Mouse (Mus musculus) limb, embryonic 11.5 days (tissue): Measurements from ENCODE around the gene Slc38a6. TPM values are rescaled to one million over a fixed set of nuclear protein-coding genes. Genes with fewer than 3 reads are reported as not detected.

Experiments
- ATAC-seq: fragments of 200-750 bp; cut with Nextera tagmentation; 2 replicates; pipeline ENCODE4 v1.8.0; 2017; ENCODE audit warnings: low read depth; ENCODE audit not compliant: insufficient number of reproducible peaks, low FRiP score, low TSS enrichment
- DNase-seq: peaks from one replicate; pipeline ENCODE4 v3.0.0-alpha.2; 2015; ENCODE audit warnings: low spot score
- H3K27ac ChIP-seq: fragments of 300-500 bp; sonication (generic); replicated peaks from 2 replicates; pipeline ENCODE4 v1.5.1; 2014; ENCODE audit warnings: low read depth, mild to moderate bottlenecking, low read length
- H3K27me3 ChIP-seq: fragments of 300-500 bp; sonication (generic); 2 replicates; pipeline ENCODE4 v1.6.1; 2014; ENCODE audit warnings: mild to moderate bottlenecking, low read length, mixed read lengths; ENCODE audit not compliant: control insufficient read depth, insufficient read depth
- H3K36me3 ChIP-seq: fragments of 300-500 bp; sonication (generic); 2 replicates; pipeline ENCODE4 v1.6.1; 2014; ENCODE audit warnings: mild to moderate bottlenecking, low read length, moderate library complexity, mixed read lengths; ENCODE audit not compliant: control insufficient read depth, insufficient read depth
- H3K4me1 ChIP-seq: fragments of 300-500 bp; sonication (generic); 2 replicates; pipeline ENCODE4 v1.6.1; 2014; ENCODE audit warnings: low read length, mixed read lengths; ENCODE audit not compliant: control insufficient read depth, insufficient read depth
- H3K4me2 ChIP-seq: fragments of 300-500 bp; sonication (generic); 2 replicates; pipeline ENCODE4 v1.6.1; 2014; ENCODE audit warnings: low read depth, mild to moderate bottlenecking, moderate library complexity; ENCODE audit not compliant: severe bottlenecking
- H3K4me3 ChIP-seq: fragments of 300-500 bp; sonication (generic); 2 replicates; pipeline ENCODE4 v1.5.1; 2014; ENCODE audit warnings: low read depth, low read length
- H3K9ac ChIP-seq: fragments of 300-500 bp; sonication (generic); 2 replicates; pipeline ENCODE4 v1.6.1; 2014; ENCODE audit warnings: mild to moderate bottlenecking, low read length
- H3K9me3 ChIP-seq: fragments of 300-500 bp; sonication (generic); 2 replicates; pipeline ENCODE4 v1.6.1; 2016; ENCODE audit warnings: low read length; ENCODE audit not compliant: control insufficient read depth
- WGBS: fragments of 180-500 bp; shearing (Covaris S2); extraction: QIAGEN DNeasy Blood & Tissue Kit; methylation state at CpG from one replicate; pipeline ENCODE4 v1.1.7; 2014; 5-methylcytosine and 5-hydroxymethylcytosine counted together
- polyA plus RNA-seq: library from polyadenylated mRNA; unstranded; fragments of >200 nt; fragmentation: Nextera tagmentation; extraction: Ambion mirVana; gene quantifications from 2 replicates; pipeline ENCODE4 v1.2.1, GENCODE M21; 2014

The Slc38a6 gene
- polyA plus RNA-seq, 1 experiment from 2014 or later: 14.1 TPM

DNA sequence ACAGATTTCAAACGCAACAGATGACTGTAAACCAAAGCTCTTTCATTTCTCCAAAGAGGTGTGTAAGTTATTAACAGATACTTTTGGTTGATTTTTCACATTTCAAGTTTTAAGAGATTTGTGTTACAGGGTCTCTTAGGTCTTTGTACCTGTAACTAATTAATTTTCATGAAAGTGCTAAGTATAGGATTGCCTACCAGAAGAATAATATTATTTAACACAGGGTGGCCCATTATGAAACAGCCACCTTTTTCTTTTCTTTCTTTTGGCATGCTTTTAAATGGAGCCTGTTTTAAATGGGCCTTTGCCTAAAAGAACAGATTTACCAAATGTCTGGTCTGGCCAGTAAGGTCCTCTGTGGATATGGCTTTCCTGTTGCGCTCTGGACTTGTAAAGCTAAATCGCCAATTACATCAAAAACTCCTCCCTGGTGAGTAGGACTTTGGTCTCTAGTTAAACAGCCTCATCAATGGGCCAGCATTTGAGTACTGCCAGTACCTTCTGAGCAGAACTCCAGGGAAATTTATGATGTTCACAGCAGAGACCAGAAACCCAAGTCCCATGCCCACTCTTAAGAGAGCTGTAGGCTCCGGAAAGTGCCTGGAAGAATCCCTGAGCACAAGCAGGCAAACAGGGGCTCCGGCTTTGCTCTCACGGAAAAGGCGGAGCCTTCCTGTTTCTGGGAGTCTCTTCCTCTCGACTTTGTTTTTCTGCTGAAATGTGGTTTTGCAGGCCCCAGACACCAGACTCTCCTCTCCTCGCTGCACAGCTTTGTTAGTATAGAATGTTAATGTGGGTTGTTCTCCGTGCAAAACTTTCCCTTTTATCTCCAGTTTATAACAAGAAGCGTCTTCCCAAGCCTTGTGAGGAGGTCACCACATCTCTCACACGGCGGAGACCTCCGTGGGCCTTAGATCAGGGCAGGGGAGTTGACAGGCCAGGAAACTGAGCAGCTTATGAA lies 55.4 kb downstream of the Slc38a6 start:
- Histone ChIP-seq H3K36me3 (no peaks in the 10 kb centered on the region), H3K27ac (peak overlapping the region; percentile 68), H3K4me2 (no peak overlapping the region), H3K4me3 (no peak overlapping the region), H3K27me3 (no peaks in the 10 kb centered on the region), H3K9me3 (no peaks in the 10 kb centered on the region), H3K9ac (peak overlapping the region; percentile 27; the same call in 1 of the 2 replicates), H3K4me1 (peaks cover 28% of the 10 kb centered on the region)
- ATAC-seq: peak; percentile 57; the same call in 1 of the 2 replicates
- WGBS: 24% methylated on average over 14 of the region's 14 CpGs
- peak; percentile 67 for DNase-seq

DNA sequence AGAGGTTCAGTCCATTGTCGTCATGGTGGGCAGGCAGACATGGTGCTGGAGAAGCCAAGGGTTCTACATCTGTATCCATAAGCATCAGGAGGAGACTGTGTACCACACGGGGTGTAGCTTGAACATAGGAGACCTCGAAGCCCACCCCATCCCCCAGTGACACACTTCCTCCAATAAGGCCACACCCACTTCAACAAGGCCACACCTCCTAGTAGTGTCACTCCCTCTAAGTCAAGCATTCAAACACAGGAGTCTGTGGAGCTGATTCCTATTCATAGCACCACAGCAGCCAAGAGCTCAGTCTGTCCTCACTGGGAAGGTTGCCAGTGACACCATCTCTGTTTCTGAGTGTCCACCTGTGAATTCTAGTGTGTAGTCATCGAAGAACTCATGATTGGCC lies 57.7 kb downstream of the Slc38a6 start:
- H3K9ac ChIP-seq: no peak overlapping the region
- peaks cover 23% of the 10 kb centered on the region for H3K4me1 ChIP-seq
- no peak; the same call in 1 of the 2 replicates for ATAC-seq
- no peak for DNase-seq
- no peak overlapping the region for H3K27ac ChIP-seq
- H3K4me3 ChIP-seq: no peak overlapping the region
- no peak overlapping the region for H3K4me2 ChIP-seq
- H3K9me3 ChIP-seq: no peaks in the 10 kb centered on the region
- no peaks in the 10 kb centered on the region for H3K36me3 ChIP-seq
- WGBS: 95% methylated on average over 4 of the region's 4 CpGs
- no peaks in the 10 kb centered on the region for H3K27me3 ChIP-seq

DNA sequence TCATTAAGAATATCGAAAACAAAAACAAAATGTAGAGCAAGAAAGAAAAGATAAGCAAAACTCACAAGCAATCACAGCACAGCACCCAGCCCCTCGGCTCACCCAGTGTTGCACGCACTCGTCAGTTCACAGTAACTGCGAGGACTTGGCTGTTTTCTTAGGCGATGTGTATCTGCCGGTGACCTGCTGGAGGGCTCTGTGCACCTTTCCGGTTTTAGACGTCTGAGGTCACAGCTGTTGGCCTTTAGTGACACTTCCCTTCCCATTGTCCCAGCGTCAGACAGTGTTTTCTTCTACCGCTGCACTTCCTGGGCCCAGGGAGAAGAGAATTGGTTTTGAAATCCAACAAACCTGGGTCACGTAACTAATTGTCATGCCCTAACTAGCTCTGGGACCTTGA lies 58.6 kb downstream of the Slc38a6 start:
- H3K4me3 ChIP-seq: no peak overlapping the region
- no peak for DNase-seq
- no peak overlapping the region for H3K27ac ChIP-seq
- no peaks in the 10 kb centered on the region for H3K9me3 ChIP-seq
- H3K4me1 ChIP-seq: peaks cover 16% of the 10 kb centered on the region
- no peak overlapping the region for H3K9ac ChIP-seq
- H3K27me3 ChIP-seq: no peaks in the 10 kb centered on the region
- H3K36me3 ChIP-seq: no peaks in the 10 kb centered on the region
- WGBS: 78% methylated on average over 12 of the region's 12 CpGs
- ATAC-seq: no peak
- no peak overlapping the region for H3K4me2 ChIP-seq

DNA sequence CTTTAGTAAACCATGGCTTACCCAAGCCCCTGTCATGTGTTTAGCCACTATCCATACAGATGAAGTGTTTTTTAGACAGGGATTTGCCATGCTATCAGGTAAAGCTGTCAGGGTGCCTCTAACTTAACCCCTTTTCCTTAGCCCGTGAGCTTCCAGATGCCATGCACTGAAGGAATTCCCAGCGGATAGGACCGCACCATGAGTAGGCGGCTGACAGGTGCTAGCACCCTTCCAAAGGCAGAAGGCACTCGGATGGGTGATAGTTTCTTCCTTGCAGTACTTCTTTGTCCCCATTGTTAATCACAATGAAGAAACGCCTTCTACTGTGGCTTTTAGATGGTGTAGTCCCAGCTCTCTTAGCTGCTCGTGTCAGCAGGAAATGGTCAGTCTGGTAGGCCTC lies 60.6 kb downstream of the Slc38a6 start:
- DNase-seq: no peak
- WGBS: 83% methylated on average over 7 of the region's 7 CpGs
- Histone ChIP-seq H3K9me3 (no peaks in the 10 kb centered on the region), H3K4me2 (no peak overlapping the region), H3K4me1 (peaks cover 19% of the 10 kb centered on the region), H3K9ac (no peak overlapping the region), H3K4me3 (no peak overlapping the region), H3K27me3 (no peaks in the 10 kb centered on the region), H3K27ac (no peak overlapping the region), H3K36me3 (no peaks in the 10 kb centered on the region)
- no peak for ATAC-seq

DNA sequence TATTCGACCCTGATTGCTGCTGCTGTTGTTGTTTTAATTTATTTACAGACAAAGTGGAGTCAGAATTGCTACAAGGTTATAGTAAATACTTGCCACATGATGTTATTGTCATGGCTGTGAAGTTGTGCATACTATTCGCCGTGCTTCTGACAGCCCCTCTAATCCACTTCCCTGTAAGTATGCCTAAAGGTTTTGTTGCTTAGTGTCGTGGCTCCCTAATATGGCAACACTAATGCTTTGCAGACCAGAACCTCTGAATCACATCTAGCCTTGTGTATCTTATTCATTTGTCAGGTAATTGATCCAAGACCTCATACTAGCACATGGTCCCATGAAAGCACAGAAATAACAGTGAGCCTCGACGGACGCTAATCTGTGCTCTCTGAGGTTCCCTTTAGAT lies 63.9 kb downstream of the Slc38a6 start:
- H3K9ac ChIP-seq: no peak overlapping the region
- no peak overlapping the region for H3K27ac ChIP-seq
- no peaks in the 10 kb centered on the region for H3K9me3 ChIP-seq
- no peaks in the 10 kb centered on the region for H3K27me3 ChIP-seq
- ATAC-seq: no peak
- WGBS: 41% methylated on average over 7 of the region's 7 CpGs
- H3K4me2 ChIP-seq: no peak overlapping the region
- no peaks in the 10 kb centered on the region; the same call in 1 of the 2 replicates for H3K36me3 ChIP-seq
- H3K4me1 ChIP-seq: peaks cover 29% of the 10 kb centered on the region
- no peak overlapping the region for H3K4me3 ChIP-seq
- no peak for DNase-seq

DNA sequence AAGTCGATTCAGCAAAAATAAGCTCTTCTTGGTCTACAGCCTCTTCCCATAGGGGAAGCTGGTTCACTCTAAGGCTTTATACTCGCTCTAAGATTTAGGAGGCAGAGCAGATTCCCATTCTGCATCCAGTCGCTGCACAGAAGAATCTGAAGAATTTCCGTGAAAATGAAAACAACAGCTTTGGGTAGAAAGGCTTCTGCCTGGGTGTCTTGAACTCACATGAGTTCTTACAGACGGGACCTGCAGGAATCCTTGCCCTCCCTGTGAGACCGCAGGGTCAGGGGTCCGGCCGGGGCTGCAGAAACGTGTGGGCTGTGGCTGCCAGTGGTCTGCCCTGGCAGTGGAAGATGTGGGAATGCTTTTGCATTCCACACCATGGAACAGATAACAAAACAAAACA lies 64.4 kb downstream of the Slc38a6 start:
- Histone ChIP-seq H3K4me3 (no peak overlapping the region), H3K36me3 (no peaks in the 10 kb centered on the region; the same call in 1 of the 2 replicates), H3K27ac (no peak overlapping the region), H3K27me3 (no peaks in the 10 kb centered on the region), H3K9ac (peak overlapping the region; percentile 32; the same call in 1 of the 2 replicates), H3K4me1 (peaks cover 30% of the 10 kb centered on the region), H3K4me2 (no peak overlapping the region), H3K9me3 (no peaks in the 10 kb centered on the region)
- WGBS: 20% methylated on average over 9 of the region's 9 CpGs
- DNase-seq (no peak), ATAC-seq (no peak)

DNA sequence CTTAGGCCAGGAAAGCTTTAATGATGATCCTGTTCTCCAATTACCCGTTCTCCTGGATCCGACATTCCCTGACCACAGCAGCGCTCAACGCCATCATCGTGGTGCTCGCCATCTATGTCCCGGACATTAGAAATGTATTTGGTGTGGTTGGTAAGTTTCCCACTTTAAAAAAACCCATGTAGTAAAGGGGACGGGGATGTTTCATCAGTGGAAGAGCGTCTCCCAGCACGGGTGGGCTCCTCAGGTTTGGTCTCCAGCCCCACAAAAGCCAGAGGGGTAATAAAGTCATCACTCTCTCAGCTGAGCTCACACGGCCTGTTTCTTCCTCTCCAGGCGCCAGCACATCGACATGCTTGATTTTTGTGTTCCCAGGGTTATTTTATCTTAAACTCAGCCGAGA lies 65.2 kb downstream of the Slc38a6 start:
- peaks cover 30% of the 10 kb centered on the region for H3K4me1 ChIP-seq
- H3K36me3 ChIP-seq: no peaks in the 10 kb centered on the region; the same call in 1 of the 2 replicates
- no peak overlapping the region for H3K4me2 ChIP-seq
- no peak overlapping the region for H3K27ac ChIP-seq
- ATAC-seq (no peak), DNase-seq (no peak)
- WGBS: 26% methylated on average over 14 of the region's 14 CpGs
- H3K9me3 ChIP-seq: no peaks in the 10 kb centered on the region
- H3K9ac ChIP-seq: no peak overlapping the region
- no peaks in the 10 kb centered on the region for H3K27me3 ChIP-seq
- no peak overlapping the region for H3K4me3 ChIP-seq

DNA sequence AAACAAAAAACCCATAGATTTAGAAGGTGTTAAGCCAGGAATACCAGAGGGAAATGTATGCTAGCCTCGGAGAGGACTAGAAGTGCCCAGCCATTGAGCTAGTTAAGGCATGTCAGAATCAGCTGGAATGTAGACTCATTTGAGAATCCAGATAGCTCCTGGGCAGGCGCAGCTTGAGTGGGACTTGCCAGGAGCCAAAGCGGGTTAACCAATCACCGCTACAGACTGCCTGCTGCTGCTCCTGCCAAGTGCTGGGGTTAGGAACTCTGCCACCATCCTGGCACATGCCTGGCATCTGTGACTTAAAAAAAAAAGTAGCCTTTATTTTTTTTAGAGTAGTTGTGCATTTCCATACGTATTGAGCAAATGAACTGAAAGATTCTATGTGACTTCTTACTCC lies 66.8 kb downstream of the Slc38a6 start:
- DNase-seq (no peak), ATAC-seq (no peak)
- Histone ChIP-seq H3K4me3 (no peak overlapping the region), H3K27ac (no peak overlapping the region), H3K36me3 (no peaks in the 10 kb centered on the region; the same call in 1 of the 2 replicates), H3K27me3 (no peaks in the 10 kb centered on the region), H3K9me3 (no peaks in the 10 kb centered on the region), H3K4me1 (peaks cover 34% of the 10 kb centered on the region), H3K9ac (no peak overlapping the region), H3K4me2 (no peak overlapping the region)
- WGBS: 82% methylated on average over 5 of the region's 5 CpGs
